Mouse (Mus musculus) neural tube, embryonic 14.5 days (tissue): ENCODE measurements around the gene Sap18. TPM values are rescaled to one million over a fixed set of nuclear protein-coding genes. Genes with fewer than 3 reads are reported as not detected.
"Not testable (repeated sequence)": the region's sequence is repeated elsewhere in the genome, so short reads cannot be mapped to it uniquely, and the experiment has no call there.

Source experiments
- ATAC-seq: fragments of 200-750 bp; cut with Nextera tagmentation; 2 replicates; pipeline ENCODE4 v1.8.0; 2017; ENCODE audit warnings: low read depth, mild to moderate bottlenecking, moderate TSS enrichment, moderate library complexity
- H3K27ac ChIP-seq: fragments of 300-500 bp; sonication (generic); 2 replicates; pipeline ENCODE4 v1.5.1; 2014; ENCODE audit warnings: low read depth, mild to moderate bottlenecking, control low read depth, low read length, moderate library complexity, mixed read lengths
- H3K27me3 ChIP-seq: fragments of 300-500 bp; sonication (generic); 2 replicates; pipeline ENCODE4 v1.6.1; 2014; ENCODE audit warnings: low read length; ENCODE audit not compliant: control insufficient read depth, insufficient read depth
- H3K36me3 ChIP-seq: fragments of 300-500 bp; sonication (generic); 2 replicates; pipeline ENCODE4 v1.6.1; 2014; ENCODE audit warnings: low read length, mixed read lengths; ENCODE audit not compliant: control insufficient read depth, insufficient read depth
- H3K4me1 ChIP-seq: fragments of 300-500 bp; sonication (generic); 2 replicates; pipeline ENCODE4 v1.6.1; 2014; ENCODE audit warnings: low read length; ENCODE audit not compliant: control insufficient read depth, insufficient read depth
- H3K4me2 ChIP-seq: fragments of 300-500 bp; sonication (generic); 2 replicates; pipeline ENCODE4 v1.6.1; 2014; ENCODE audit warnings: mild to moderate bottlenecking, low read depth, low read length, control low read depth
- H3K4me3 ChIP-seq: fragments of 300-500 bp; sonication (generic); 2 replicates; pipeline ENCODE4 v1.5.1; 2014; ENCODE audit warnings: low read depth, low read length, control low read depth, mixed read lengths
- H3K9ac ChIP-seq: fragments of 300-500 bp; sonication (generic); replicated peaks from 2 replicates; pipeline ENCODE4 v1.6.1; 2014; ENCODE audit warnings: low read depth, mild to moderate bottlenecking, control low read depth, low read length, mixed read lengths
- H3K9me3 ChIP-seq: fragments of 300-500 bp; sonication (generic); 2 replicates; pipeline ENCODE4 v1.6.1; 2016; ENCODE audit warnings: low read length; ENCODE audit not compliant: control insufficient read depth
- WGBS: fragments of 180-500 bp; shearing (Covaris S2); extraction: QIAGEN DNeasy Blood & Tissue Kit; methylation state at CpG from one replicate; pipeline ENCODE4 v1.1.7; 2014; 5-methylcytosine and 5-hydroxymethylcytosine counted together
- polyA plus RNA-seq: library from polyadenylated mRNA; unstranded; fragments of >200 nt; fragmentation: Nextera tagmentation; extraction: Ambion mirVana; gene quantifications from 2 replicates; pipeline ENCODE4 v1.2.1, GENCODE M21; 2014

Gene Sap18
- polyA plus RNA-seq, 1 experiment from 2014 or later: 28.5 TPM

DNA sequence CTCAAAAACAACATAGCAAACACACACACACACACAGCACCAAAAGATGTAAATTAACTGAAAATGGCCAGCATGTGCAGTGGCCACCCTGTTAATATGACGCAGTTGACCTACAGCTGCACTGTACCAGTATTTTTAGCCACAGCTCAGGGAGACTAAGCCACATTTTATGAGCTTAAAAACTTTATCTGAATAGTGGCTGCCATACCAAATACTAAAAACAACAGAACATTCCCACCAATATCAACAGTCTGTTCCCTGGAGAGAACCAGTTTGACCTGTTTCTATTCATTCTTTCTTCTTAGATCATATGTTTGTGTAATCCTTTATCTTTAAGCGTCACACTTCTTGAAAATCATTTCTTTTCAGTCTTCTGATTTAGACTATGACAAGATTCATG lies 12.9 kb downstream of the Sap18 start:
- 92% methylated on average over 2 of the region's 2 CpGs for WGBS
- no peak overlapping the region for H3K27ac ChIP-seq
- no peak for ATAC-seq
- H3K9ac ChIP-seq: no peak overlapping the region
- peaks cover 4% of the 10 kb centered on the region; the same call in 1 of the 2 replicates for H3K36me3 ChIP-seq
- no peak overlapping the region for H3K4me3 ChIP-seq
- H3K9me3 ChIP-seq: no peaks in the 10 kb centered on the region
- no peaks in the 10 kb centered on the region for H3K27me3 ChIP-seq
- no peak overlapping the region for H3K4me2 ChIP-seq
- no peaks in the 10 kb centered on the region for H3K4me1 ChIP-seq

DNA sequence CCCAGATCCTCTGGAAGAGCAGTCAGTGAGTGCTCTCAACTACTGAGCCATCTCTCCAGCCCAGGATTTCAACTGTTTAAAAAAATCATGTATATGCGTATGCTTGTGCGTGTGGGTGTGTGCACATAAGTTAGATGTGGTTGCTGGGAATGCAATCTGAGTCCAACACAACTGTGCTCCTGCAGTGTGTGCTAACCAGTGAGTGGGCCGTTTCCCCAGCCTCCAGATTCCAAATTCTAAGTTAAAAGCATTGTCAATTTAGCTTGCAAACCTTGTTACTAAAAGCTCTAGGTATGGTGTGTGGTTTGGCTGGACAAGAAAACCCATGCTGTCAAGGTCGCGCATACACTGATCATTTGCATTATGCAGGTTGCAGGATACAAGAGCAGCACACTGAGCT lies 13.9 kb downstream of the Sap18 start:
- Histone ChIP-seq H3K27ac (no peak overlapping the region), H3K9me3 (no peaks in the 10 kb centered on the region), H3K4me3 (no peak overlapping the region), H3K4me1 (no peaks in the 10 kb centered on the region), H3K4me2 (no peak overlapping the region), H3K36me3 (peaks cover 4% of the 10 kb centered on the region; the same call in 1 of the 2 replicates), H3K9ac (no peak overlapping the region), H3K27me3 (no peaks in the 10 kb centered on the region)
- ATAC-seq: no peak
- WGBS: 97% methylated on average over 5 of the region's 5 CpGs

DNA sequence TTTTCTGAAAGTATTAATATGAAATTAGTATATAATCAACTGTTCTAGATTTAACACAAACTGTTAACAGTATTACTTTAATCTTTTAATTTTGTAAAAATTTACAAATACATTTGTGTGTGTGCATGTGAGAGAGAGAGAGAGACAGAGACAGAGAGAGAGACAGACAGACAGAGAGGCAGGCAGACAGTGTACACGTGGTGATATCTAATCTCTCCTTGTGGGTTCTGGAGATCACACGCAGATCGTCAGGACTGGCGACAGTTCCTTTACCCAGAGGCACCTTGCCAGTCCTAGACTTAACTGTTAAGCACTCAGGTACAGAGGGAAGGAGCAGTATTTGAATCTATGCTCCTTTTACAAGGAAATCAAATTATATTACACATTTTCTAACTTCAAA lies 22.9 kb downstream of the Sap18 start:
- 96% methylated on average over 4 of the region's 4 CpGs for WGBS
- Histone ChIP-seq H3K4me2 (no peak overlapping the region), H3K4me1 (no peaks in the 10 kb centered on the region), H3K9me3 (no peaks in the 10 kb centered on the region), H3K27ac (no peak overlapping the region), H3K36me3 (no peaks in the 10 kb centered on the region), H3K27me3 (no peaks in the 10 kb centered on the region), H3K4me3 (no peak overlapping the region), H3K9ac (no peak overlapping the region)
- ATAC-seq: no peak

DNA sequence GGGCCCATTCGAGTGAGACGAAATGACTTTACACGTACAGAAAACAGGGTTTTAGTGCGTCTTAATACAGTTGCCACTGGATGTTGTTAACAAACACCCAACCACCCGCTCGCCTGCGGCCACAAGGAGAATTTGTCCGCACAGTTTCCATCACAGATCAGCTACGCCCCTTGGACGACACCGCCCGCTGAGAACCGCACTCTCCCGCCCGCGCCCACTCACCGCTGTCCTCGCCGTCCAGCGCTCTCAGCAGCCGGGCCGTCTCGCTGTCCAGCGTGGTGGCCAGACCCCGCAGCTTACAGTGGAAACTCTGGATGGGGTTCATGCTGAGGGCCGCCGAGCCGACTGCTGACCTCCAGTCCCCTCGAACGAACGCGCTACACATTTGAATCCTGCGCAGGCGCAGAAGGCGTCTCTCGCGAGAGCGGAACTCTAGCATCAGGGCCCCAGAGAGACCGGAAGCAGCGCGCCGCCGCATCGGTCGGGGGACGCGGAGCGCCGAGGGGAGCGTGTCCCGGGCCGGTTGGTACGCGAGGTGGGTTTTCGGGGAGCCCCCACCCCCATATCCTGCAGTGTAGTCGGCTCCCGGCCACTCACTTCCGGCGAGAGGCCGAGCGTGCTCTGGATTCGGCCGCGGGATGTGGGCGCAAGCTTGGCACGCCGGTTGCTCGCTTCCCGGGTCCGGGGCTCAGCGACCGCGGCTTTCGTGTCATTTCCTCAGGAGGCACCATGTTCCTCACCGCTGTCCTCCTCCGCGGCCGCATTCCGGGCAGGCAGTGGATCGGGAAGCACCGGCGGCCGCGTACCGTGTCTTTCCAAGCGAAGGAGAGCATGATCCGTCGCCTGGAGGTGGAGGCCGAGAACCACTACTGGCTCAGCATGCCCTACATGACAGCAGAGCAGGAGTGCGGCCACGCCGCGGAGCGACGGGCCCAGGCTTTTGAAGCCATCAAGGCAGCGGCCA lies 28.1 kb downstream of the Sap18 start, which contains the start of the genes Ska3 and Mrpl57:
Gene Ska3 (minus strand): TSS at position 398 of the 964 bp plus-strand sequence.
Gene Mrpl57 (plus strand): TSS at position 447 of the 964 bp plus-strand sequence.
- no peaks in the 10 kb centered on the region for H3K36me3 ChIP-seq
- ATAC-seq: peak; percentile 98

DNA sequence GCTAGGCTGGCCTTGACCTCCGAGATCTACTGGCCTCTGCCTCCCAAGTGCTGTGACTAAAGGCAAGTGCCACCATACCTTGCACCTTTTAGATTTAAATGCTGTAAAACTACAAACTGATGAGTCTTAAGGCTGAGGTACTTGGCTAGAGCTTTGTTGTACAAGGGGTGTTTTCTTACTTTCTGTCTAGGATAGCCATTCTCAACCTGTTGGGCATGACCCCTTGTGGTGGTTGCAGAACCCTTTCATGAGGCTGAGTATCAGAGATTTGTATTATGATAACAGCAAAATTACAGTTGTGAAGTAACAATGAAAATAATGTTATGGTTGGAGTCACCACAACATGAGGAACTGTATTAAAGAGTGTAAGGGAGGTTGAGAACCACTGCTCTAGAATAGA lies 29.3 kb downstream of the Sap18 start:
- Histone ChIP-seq H3K27me3 (no peaks in the 10 kb centered on the region), H3K9me3 (no peaks in the 10 kb centered on the region), H3K27ac (no peak overlapping the region), H3K36me3 (no peaks in the 10 kb centered on the region), H3K4me1 (peaks cover 8% of the 10 kb centered on the region), H3K4me2 (peak overlapping the region; percentile 63), H3K9ac (peak overlapping the region; percentile 84; the same call in 1 of the 2 replicates), H3K4me3 (peak overlapping the region; percentile 51)
- 72% methylated on average over 1 of the region's 1 CpGs for WGBS
- no peak for ATAC-seq

More for the DNA sequence above, 28.1 kb downstream of the Sap18 start, which contains the start of the genes Ska3 and Mrpl57:
- peaks cover 8% of the 10 kb centered on the region for H3K4me1 ChIP-seq
- no peaks in the 10 kb centered on the region for H3K27me3 ChIP-seq
- no peaks in the 10 kb centered on the region for H3K9me3 ChIP-seq
- H3K27ac ChIP-seq: peak within 1 kb of the TSS; percentile 74
- H3K4me2 ChIP-seq: peak within 1 kb of the TSS; percentile 63
- H3K9ac ChIP-seq: peak within 1 kb of the TSS; percentile 84
- WGBS: under 1% methylated on average over 93 of the region's 96 CpGs
- H3K4me3 ChIP-seq: peak within 1 kb of the TSS; percentile 51

DNA sequence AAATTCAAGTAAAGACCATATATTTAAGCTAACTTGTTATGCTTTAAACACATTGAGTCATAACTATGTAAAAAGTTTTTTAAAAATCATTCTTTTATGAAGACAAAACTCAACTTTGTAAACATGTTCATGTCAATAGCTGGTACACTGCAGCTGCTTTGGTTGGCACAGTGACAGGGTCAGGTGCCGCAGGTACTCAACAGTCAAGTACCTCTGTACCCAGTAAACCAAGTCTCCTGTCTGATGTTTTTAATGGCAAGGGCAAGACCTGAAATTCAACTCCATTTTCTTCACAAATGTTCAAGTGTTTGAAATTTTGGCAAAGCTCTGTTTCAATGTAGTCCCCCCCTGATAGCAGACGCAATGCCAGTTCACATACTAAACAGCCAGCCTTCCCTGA lies 35.5 kb downstream of the Sap18 start:
- H3K4me3 ChIP-seq: no peak overlapping the region
- peaks cover 26% of the 10 kb centered on the region for H3K36me3 ChIP-seq
- H3K9ac ChIP-seq: no peak overlapping the region
- 95% methylated on average over 2 of the region's 2 CpGs for WGBS
- no peak for ATAC-seq
- H3K27ac ChIP-seq: no peak overlapping the region
- H3K27me3 ChIP-seq: no peaks in the 10 kb centered on the region
- no peaks in the 10 kb centered on the region for H3K9me3 ChIP-seq
- no peak overlapping the region for H3K4me2 ChIP-seq
- no peaks in the 10 kb centered on the region for H3K4me1 ChIP-seq

DNA sequence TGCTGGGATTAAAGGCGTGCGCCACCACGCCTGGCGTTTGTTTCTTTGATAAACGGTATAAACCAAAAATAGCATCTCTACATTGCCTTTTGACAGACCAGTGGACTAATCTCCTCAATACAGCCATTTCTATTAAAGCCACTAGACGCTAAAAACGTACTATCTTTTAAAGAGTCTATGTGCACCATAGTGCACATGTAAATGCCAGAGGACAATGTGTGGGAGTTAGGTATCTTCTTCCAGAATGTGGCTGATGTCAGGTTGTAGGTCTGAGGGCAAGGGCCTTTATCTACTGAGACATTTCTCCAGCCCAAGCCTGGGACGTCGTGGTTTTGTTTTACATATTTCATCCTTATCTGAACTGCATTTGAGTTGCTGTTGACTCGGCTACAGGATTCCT lies 37.2 kb downstream of the Sap18 start:
- Histone ChIP-seq H3K36me3 (peaks cover 33% of the 10 kb centered on the region), H3K27me3 (no peaks in the 10 kb centered on the region), H3K27ac (no peak overlapping the region), H3K4me2 (no peak overlapping the region), H3K4me3 (no peak overlapping the region), H3K9ac (no peak overlapping the region), H3K9me3 (no peaks in the 10 kb centered on the region), H3K4me1 (no peaks in the 10 kb centered on the region)
- no peak for ATAC-seq
- 95% methylated on average over 10 of the region's 10 CpGs for WGBS

DNA sequence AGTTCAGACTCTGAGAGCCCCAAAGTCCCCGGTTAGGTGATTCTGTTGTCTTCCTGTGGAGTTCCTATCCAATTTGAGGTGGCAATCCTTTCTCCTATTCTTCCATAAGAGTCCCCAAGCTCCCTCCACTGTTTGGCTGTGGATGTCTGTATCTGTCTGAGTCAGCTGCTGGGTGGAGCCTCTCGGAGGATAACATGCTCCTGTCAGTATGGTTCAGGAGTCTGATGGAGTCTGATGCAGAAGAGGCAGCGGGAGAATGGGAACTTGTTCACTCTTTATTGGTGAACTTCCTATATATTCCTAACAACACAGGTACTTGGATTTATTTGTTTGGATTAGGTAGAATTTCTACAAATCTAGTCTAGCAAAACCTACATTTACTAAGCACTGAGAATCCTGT lies 46.6 kb downstream of the Sap18 start:
- H3K27ac ChIP-seq: no peak overlapping the region
- no peaks in the 10 kb centered on the region for H3K9me3 ChIP-seq
- no peak overlapping the region for H3K9ac ChIP-seq
- peaks cover 15% of the 10 kb centered on the region; the same call in 1 of the 2 replicates for H3K36me3 ChIP-seq
- ATAC-seq: no peak
- 95% methylated on average over 3 of the region's 3 CpGs for WGBS
- H3K4me2 ChIP-seq: no peak overlapping the region
- no peaks in the 10 kb centered on the region for H3K4me1 ChIP-seq
- no peaks in the 10 kb centered on the region for H3K27me3 ChIP-seq
- H3K4me3 ChIP-seq: no peak overlapping the region

DNA sequence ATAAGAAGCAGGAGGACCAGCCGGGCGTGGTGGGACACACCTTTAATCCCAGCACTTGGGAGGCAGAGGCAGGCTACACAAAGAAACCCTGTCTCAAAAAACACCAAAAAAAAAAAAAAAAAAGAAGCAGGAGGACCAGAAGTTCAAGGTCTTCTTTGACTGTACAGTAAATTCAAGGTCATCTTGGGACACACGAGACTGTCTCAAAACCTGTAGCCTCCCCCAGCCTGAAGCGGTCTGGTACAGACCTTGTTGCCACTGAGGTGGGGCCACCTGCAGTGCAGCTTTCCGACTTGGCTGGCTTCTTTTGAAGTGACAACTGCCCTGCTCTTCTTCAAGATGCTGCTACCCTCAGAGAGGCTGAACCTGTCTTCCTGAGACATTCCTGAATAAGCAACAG lies 50.1 kb downstream of the Sap18 start:
- ATAC-seq, H3K9me3 ChIP-seq, H3K27me3 ChIP-seq, H3K4me3 ChIP-seq, H3K9ac ChIP-seq, H3K36me3 ChIP-seq, H3K27ac ChIP-seq, H3K4me1 ChIP-seq, H3K4me2 ChIP-seq: not testable (repeated sequence)
- WGBS: 87% methylated on average over 5 of the region's 5 CpGs
